Mouse (Mus musculus): ENCODE data around the gene Ndufs2. TPM values are rescaled to one million over a fixed set of nuclear protein-coding genes. Genes with fewer than 3 reads are reported as not detected.

The Ndufs2 gene
- polyA plus RNA-seq, 1 experiment from 2014 or later, result 260 TPM

- H3K4me3 ChIP-seq (ENCODE audit: low read depth, low read length), result no peak overlapping the region
- H3K9ac ChIP-seq (ENCODE audit: low read length), result no peak overlapping the region
- 68% methylated on average over 3 of the region's 3 CpGs for WGBS
- H3K36me3 ChIP-seq (ENCODE audit: control insufficient read depth, insufficient read depth, low read length), result no peaks in the 10 kb centered on the region
- no peaks in the 10 kb centered on the region for H3K27me3 ChIP-seq (replicated peaks; ENCODE audit: control insufficient read depth, insufficient read depth, low read length)
- no peaks in the 10 kb centered on the region for H3K9me3 ChIP-seq (replicated peaks; ENCODE audit: control insufficient read depth, low read length)
- DNase-seq (ENCODE audit: low spot score) (no peak), ATAC-seq (no peak; the same call in 1 of the 2 replicates)
- H3K4me2 ChIP-seq (ENCODE audit: low read length), result peak overlapping the region; percentile 51
- peaks cover 10% of the 10 kb centered on the region for H3K4me1 ChIP-seq (ENCODE audit: control insufficient read depth, insufficient read depth, low read length)
- H3K27ac ChIP-seq (ENCODE audit: low read depth, low read length), result peak overlapping the region; percentile 82
Measured at GRCm38 (mm10) chr1:171263666-171264461, 12.7 kb upstream of the Ndufs2 start.

- H3K9me3 ChIP-seq (replicated peaks; ENCODE audit: control insufficient read depth, low read length), result no peaks in the 10 kb centered on the region
- peak overlapping the region; percentile 84 for H3K27ac ChIP-seq (ENCODE audit: low read depth, low read length)
- H3K4me1 ChIP-seq (ENCODE audit: control insufficient read depth, insufficient read depth, low read length), result peaks cover 10% of the 10 kb centered on the region
- 12% methylated on average over 2 of the region's 2 CpGs for WGBS
- H3K36me3 ChIP-seq (ENCODE audit: control insufficient read depth, insufficient read depth, low read length), result no peaks in the 10 kb centered on the region
- H3K27me3 ChIP-seq (replicated peaks; ENCODE audit: control insufficient read depth, insufficient read depth, low read length), result no peaks in the 10 kb centered on the region
- no peak overlapping the region for H3K9ac ChIP-seq (ENCODE audit: low read length)
- H3K4me2 ChIP-seq (ENCODE audit: low read length), result peak overlapping the region; percentile 51
- ATAC-seq (peak; percentile 93), DNase-seq (ENCODE audit: low spot score) (peak; percentile 95)
- H3K4me3 ChIP-seq (ENCODE audit: low read depth, low read length), result no peak overlapping the region; the same call in 1 of the 2 replicates
Measured at GRCm38 (mm10) chr1:171263185-171263611, 12.0 kb upstream of the Ndufs2 start.

- WGBS, result 3% methylated on average over 8 of the region's 8 CpGs
- H3K4me1 ChIP-seq (ENCODE audit: control insufficient read depth, insufficient read depth, low read length), result peaks cover 10% of the 10 kb centered on the region
- peak overlapping the region; percentile 51 for H3K4me2 ChIP-seq (ENCODE audit: low read length)
- peak; percentile 92 for DNase-seq (ENCODE audit: low spot score)
- H3K27me3 ChIP-seq (replicated peaks; ENCODE audit: control insufficient read depth, insufficient read depth, low read length), result no peaks in the 10 kb centered on the region
- ATAC-seq, result peak; percentile 73
- no peaks in the 10 kb centered on the region for H3K9me3 ChIP-seq (replicated peaks; ENCODE audit: control insufficient read depth, low read length)
- peak overlapping the region; percentile 10 for H3K4me3 ChIP-seq (ENCODE audit: low read depth, low read length)
- peak overlapping the region; percentile 36; the same call in 1 of the 2 replicates for H3K9ac ChIP-seq (ENCODE audit: low read length)
- no peaks in the 10 kb centered on the region for H3K36me3 ChIP-seq (ENCODE audit: control insufficient read depth, insufficient read depth, low read length)
- peak overlapping the region; percentile 84 for H3K27ac ChIP-seq (ENCODE audit: low read depth, low read length)
Measured at GRCm38 (mm10) chr1:171262594-171263130, 11.5 kb upstream of the Ndufs2 start.

GRCm38 (mm10) chr1:171260316-171260715 is 9.1 kb upstream of the Ndufs2 start:
- no peak for DNase-seq (ENCODE audit: low spot score)
- H3K9ac ChIP-seq (ENCODE audit: low read length), result no peak overlapping the region
- no peak overlapping the region for H3K4me3 ChIP-seq (ENCODE audit: low read depth, low read length)
- peaks cover 10% of the 10 kb centered on the region for H3K4me1 ChIP-seq (ENCODE audit: control insufficient read depth, insufficient read depth, low read length)
- no peak overlapping the region for H3K4me2 ChIP-seq (ENCODE audit: low read length)
- no peaks in the 10 kb centered on the region for H3K27me3 ChIP-seq (replicated peaks; ENCODE audit: control insufficient read depth, insufficient read depth, low read length)
- no peak overlapping the region for H3K27ac ChIP-seq (ENCODE audit: low read depth, low read length)
- H3K9me3 ChIP-seq (replicated peaks; ENCODE audit: control insufficient read depth, low read length), result no peaks in the 10 kb centered on the region
- WGBS, result 82% methylated on average over 3 of the region's 3 CpGs
- ATAC-seq, result no peak
- H3K36me3 ChIP-seq (ENCODE audit: control insufficient read depth, insufficient read depth, low read length), result no peaks in the 10 kb centered on the region

- ATAC-seq, result no peak
- 83% methylated on average over 17 of the region's 17 CpGs for WGBS
- Histone ChIP-seq H3K36me3 (ENCODE audit: control insufficient read depth, insufficient read depth, low read length) (no peaks in the 10 kb centered on the region), H3K4me3 (ENCODE audit: low read depth, low read length) (no peak overlapping the region), H3K27ac (ENCODE audit: low read depth, low read length) (no peak overlapping the region), H3K27me3 (replicated peaks; ENCODE audit: control insufficient read depth, insufficient read depth, low read length) (no peaks in the 10 kb centered on the region), H3K4me1 (ENCODE audit: control insufficient read depth, insufficient read depth, low read length) (peaks cover 10% of the 10 kb centered on the region), H3K4me2 (ENCODE audit: low read length) (no peak overlapping the region), H3K9ac (ENCODE audit: low read length) (no peak overlapping the region), H3K9me3 (replicated peaks; ENCODE audit: control insufficient read depth, low read length) (no peaks in the 10 kb centered on the region)
- no peak for DNase-seq (ENCODE audit: low spot score)
Measured at GRCm38 (mm10) chr1:171258921-171259320, 7.7 kb upstream of the Ndufs2 start.

GRCm38 (mm10) chr1:171257781-171258180 is 6.6 kb upstream of the Ndufs2 start:
- Histone ChIP-seq H3K36me3 (ENCODE audit: control insufficient read depth, insufficient read depth, low read length) (no peaks in the 10 kb centered on the region), H3K27me3 (replicated peaks; ENCODE audit: control insufficient read depth, insufficient read depth, low read length) (no peaks in the 10 kb centered on the region), H3K9ac (ENCODE audit: low read length) (no peak overlapping the region), H3K4me3 (ENCODE audit: low read depth, low read length) (no peak overlapping the region), H3K4me2 (ENCODE audit: low read length) (no peak overlapping the region), H3K27ac (ENCODE audit: low read depth, low read length) (no peak overlapping the region), H3K9me3 (replicated peaks; ENCODE audit: control insufficient read depth, low read length) (no peaks in the 10 kb centered on the region), H3K4me1 (ENCODE audit: control insufficient read depth, insufficient read depth, low read length) (peaks cover 8% of the 10 kb centered on the region)
- no peak for ATAC-seq
- WGBS, result 87% methylated on average over 9 of the region's 9 CpGs
- DNase-seq (ENCODE audit: low spot score), result no peak

GRCm38 (mm10) chr1:171256937-171257548 is 5.9 kb upstream of the Ndufs2 start:
- peak; percentile 45; the same call in 1 of the 2 replicates for ATAC-seq

GRCm38 (mm10) chr1:171256095-171256818 is 5.1 kb upstream of the Ndufs2 start:
- H3K4me2 ChIP-seq (ENCODE audit: low read length), result no peak overlapping the region
- no peak for DNase-seq (ENCODE audit: low spot score)
- H3K27ac ChIP-seq (ENCODE audit: low read depth, low read length), result no peak overlapping the region
- no peaks in the 10 kb centered on the region for H3K36me3 ChIP-seq (ENCODE audit: control insufficient read depth, insufficient read depth, low read length)
- peaks cover 12% of the 10 kb centered on the region for H3K4me1 ChIP-seq (ENCODE audit: control insufficient read depth, insufficient read depth, low read length)
- H3K9ac ChIP-seq (ENCODE audit: low read length), result no peak overlapping the region
- whole genome bisulfite sequencing, result 93% methylated on average over 24 of the region's 24 CpGs
- ATAC-seq, result no peak
- no peaks in the 10 kb centered on the region for H3K9me3 ChIP-seq (replicated peaks; ENCODE audit: control insufficient read depth, low read length)
- H3K4me3 ChIP-seq (ENCODE audit: low read depth, low read length), result no peak overlapping the region
- no peaks in the 10 kb centered on the region for H3K27me3 ChIP-seq (replicated peaks; ENCODE audit: control insufficient read depth, insufficient read depth, low read length)

More at GRCm38 (mm10) chr1:171256937-171257548, 5.9 kb upstream of the Ndufs2 start:
- Histone ChIP-seq H3K4me3 (ENCODE audit: low read depth, low read length) (no peak overlapping the region), H3K36me3 (ENCODE audit: control insufficient read depth, insufficient read depth, low read length) (no peaks in the 10 kb centered on the region), H3K27me3 (replicated peaks; ENCODE audit: control insufficient read depth, insufficient read depth, low read length) (no peaks in the 10 kb centered on the region), H3K4me2 (ENCODE audit: low read length) (no peak overlapping the region), H3K27ac (ENCODE audit: low read depth, low read length) (no peak overlapping the region), H3K9ac (ENCODE audit: low read length) (no peak overlapping the region), H3K9me3 (replicated peaks; ENCODE audit: control insufficient read depth, low read length) (no peaks in the 10 kb centered on the region), H3K4me1 (ENCODE audit: control insufficient read depth, insufficient read depth, low read length) (peaks cover 8% of the 10 kb centered on the region)
- peak; percentile 83 for DNase-seq (ENCODE audit: low spot score)
- 67% methylated on average over 15 of the region's 15 CpGs for WGBS
